ENCODE assay signal across 8 mouse cellular contexts in genomic region chr2:167071266-167071640, GRCm38 (mm10). TPM values are rescaled to one million over a fixed set of nuclear protein-coding genes. Genes with fewer than 3 reads are reported as not detected.
A peak's percentile ranks its signal among the peaks of the same experiment; 100 is the strongest.
DNase-seq lines count a peak whose midpoint lies in the region; ATAC-seq and TF ChIP-seq lines count a peak whose summit lies in the region.

No protein-coding gene starts in this region.

- peaks cover under 1% of the 10 kb centered on the region; the same call in 1 of the 2 replicates for H3K36me3 ChIP-seq in heart, embryonic 12.5 days
- 0 out of 2 replicates have a peak, but pooled peaks cover 5% of the 10 kb centered on the region for H3K36me3 ChIP-seq in E14TG2a.4 (ENCODE audit: insufficient read depth, low read length)
- H3K36me3 ChIP-seq in forebrain, embryonic 12.5 days (replicated peaks) = peaks cover 8% of the 10 kb centered on the region
- H3K36me3 ChIP-seq in liver, embryonic 14.5 days (replicated peaks; ENCODE audit: control insufficient read depth, insufficient read depth, low read depth) = no peaks in the 10 kb centered on the region; the same call in 1 of the 2 replicates

- H3K9ac ChIP-seq in heart, embryonic 12.5 days = peak overlapping the region; percentile 40; the same call in 1 of the 2 replicates
- peak overlapping the region; percentile 58 for H3K9ac ChIP-seq in forebrain, embryonic 12.5 days
- peak overlapping the region; percentile 28 for H3K9ac ChIP-seq in liver, embryonic 14.5 days (replicated peaks)

- 0 out of 2 replicates have a peak, but pooled peaks have one; percentile 1 for ATAC-seq in heart, embryonic 12.5 days (ENCODE audit: insufficient number of reproducible peaks, low FRiP score)
- ATAC-seq in forebrain, embryonic 12.5 days (ENCODE audit: low FRiP score) = peak; percentile 19
- ATAC-seq in liver, embryonic 14.5 days (ENCODE audit: insufficient read depth) = no peak
- no peak for ATAC-seq in erythroid progenitor cell, adult 5-6 weeks (replicated peaks; ENCODE audit: low FRiP score, poor library complexity, severe bottlenecking)
- ATAC-seq in granulocyte monocyte progenitor cell, adult 5-6 weeks (replicated peaks; ENCODE audit: poor library complexity, severe bottlenecking) = no peak

- H3K27me3 ChIP-seq in heart, embryonic 12.5 days (replicated peaks) = no peaks in the 10 kb centered on the region
- no peaks in the 10 kb centered on the region for H3K27me3 ChIP-seq in E14TG2a.4 (ENCODE audit: insufficient read depth, low read length)
- H3K27me3 ChIP-seq in forebrain, embryonic 12.5 days = no peaks in the 10 kb centered on the region
- no peaks in the 10 kb centered on the region for H3K27me3 ChIP-seq in liver, embryonic 14.5 days (ENCODE audit: control insufficient read depth, insufficient read depth, low read length)

- intact Hi-C loops in heart, postnatal 10 days (cut with DNase I) = loop anchor here (5.0 kb wide), 1 partner anchor 351 kb away; the partner anchor contains the start of gene Slc9a8

- no peak for TF ChIP-seq CTCF in E14TG2a.4 (conservative IDR thresholded peaks at IDR 0.05; ENCODE audit: low read length)
- TF ChIP-seq CTCF in liver, embryonic 14.5 days (IDR thresholded peaks at IDR 0.05; ENCODE audit: low read depth) = no peak

- H3K4me1 ChIP-seq in heart, embryonic 12.5 days (replicated peaks) = peaks cover 16% of the 10 kb centered on the region
- H3K4me1 ChIP-seq in E14TG2a.4 (replicated peaks; ENCODE audit: low read depth, low read length) = peaks cover 60% of the 10 kb centered on the region
- 0 out of 2 replicates have a peak, but pooled peaks cover 7% of the 10 kb centered on the region for H3K4me1 ChIP-seq in forebrain, embryonic 12.5 days
- peaks cover 0 to 10% of the 10 kb centered on the region in 2 experiments; a peak in 2 of 4 replicates for H3K4me1 ChIP-seq in liver, embryonic 14.5 days (replicated peaks; ENCODE audit: control insufficient read depth in 2 of 2, insufficient read depth in 2 of 2, low read length in 1 of 2)

- H3K4me3 ChIP-seq in heart, embryonic 12.5 days = peak overlapping the region; percentile 48
- peak overlapping the region; percentile 74 for H3K4me3 ChIP-seq in E14TG2a.4 (replicated peaks; ENCODE audit: low read length)
- H3K4me3 ChIP-seq in forebrain, embryonic 12.5 days (replicated peaks) = peak overlapping the region; percentile 45
- peak overlapping the region; percentile 48 to 61 for H3K4me3 ChIP-seq in liver, embryonic 14.5 days (ENCODE audit: insufficient read depth in 1 of 2, low read depth in 2 of 2, low read length in 2 of 2)

- 21% methylated on average over 12 of the region's 12 CpGs for WGBS in heart, embryonic 12.5 days
- WGBS in forebrain, embryonic 12.5 days = 21% methylated on average over 12 of the region's 12 CpGs
- 12% methylated on average over 12 of the region's 12 CpGs for WGBS in liver, embryonic 14.5 days (ENCODE audit: insufficient replicate concordance)

- H3K4me2 ChIP-seq in heart, embryonic 12.5 days = peak overlapping the region; percentile 70
- peak overlapping the region; percentile 62 for H3K4me2 ChIP-seq in forebrain, embryonic 12.5 days
- H3K4me2 ChIP-seq in liver, embryonic 14.5 days (ENCODE audit: low read depth) = peak overlapping the region; percentile 77

- DNase-seq in heart, postnatal 10 days = no peak
- no peak for DNase-seq in liver, embryonic 14.5 days (ENCODE audit: low read depth in 3 of 3, low spot score in 3 of 3)
- no peak for DNase-seq in spleen, postnatal 36 days (ENCODE audit: low spot score in 2 of 2)

- H3K27ac ChIP-seq in heart, embryonic 12.5 days (ENCODE audit: poor library complexity, severe bottlenecking) = no peak overlapping the region
- H3K27ac ChIP-seq in forebrain, embryonic 12.5 days = peak overlapping the region; percentile 76
- peak overlapping the region; percentile 22 for H3K27ac ChIP-seq in liver, embryonic 14.5 days

- TF ChIP-seq EP300 in liver, embryonic 14.5 days (IDR thresholded peaks at IDR 0.05; ENCODE audit: low read depth) = no peak

- no peaks in the 10 kb centered on the region for H3K9me3 ChIP-seq in heart, embryonic 12.5 days (replicated peaks)
- H3K9me3 ChIP-seq in E14TG2a.4 (ENCODE audit: low read length) = peaks cover 5% of the 10 kb centered on the region; the same call in 1 of the 2 replicates
- H3K9me3 ChIP-seq in forebrain, embryonic 12.5 days = no peaks in the 10 kb centered on the region
- no peaks in the 10 kb centered on the region for H3K9me3 ChIP-seq in liver, embryonic 14.5 days (ENCODE audit: control insufficient read depth, low read length)

RNA-seq across cellular contexts. Expression of gene Znfx1, which starts 8.4 kb away (rescaled TPM):
- 9.8 and 10.4 TPM in 2 replicates for polyA plus RNA-seq in heart, embryonic 12.5 days (2016; fragmentation: Nextera tagmentation; extraction: Ambion mirVana)
- total RNA-seq in heart, postnatal 10 days (2021) = 10 to 100 TPM; 29.0 to 31.3 TPM
- 8.5 and 9.2 TPM in 2 replicates for polyA plus RNA-seq in forebrain, embryonic 12.5 days (2016; fragmentation: Nextera tagmentation; extraction: Ambion mirVana)
- 7.7 and 7.8 TPM in 2 replicates for polyA plus RNA-seq in liver, embryonic 14.5 days (2012; rRNA removed)
- polyA plus RNA-seq in liver, embryonic 14.5 days (2014; fragmentation: Nextera tagmentation; extraction: Ambion mirVana) = 6.7 and 8.2 TPM in 2 replicates
- total RNA-seq in erythroid progenitor cell, adult 5-6 weeks (2015; ENCODE audit: low replicate concordance) = 44.0 and 51.2 TPM in 2 replicates
- 51.1 and 70.8 TPM in 2 replicates for total RNA-seq in erythroid progenitor cell, adult 5-6 weeks (2017; ENCODE audit: low replicate concordance)
- total RNA-seq in granulocyte monocyte progenitor cell, adult 5-6 weeks (2014; fragmentation: Nextera tagmentation) = 25.4 and 28.2 TPM in 2 replicates
- 23.1 and 29.1 TPM in 2 replicates for total RNA-seq in granulocyte monocyte progenitor cell, adult 5-6 weeks (2017)

RNA-seq across cellular contexts. Expression of gene Ddx27, which starts 56.3 kb away (rescaled TPM):
- 33.7 and 35.8 TPM in 2 replicates for polyA plus RNA-seq in heart, embryonic 12.5 days (2016; fragmentation: Nextera tagmentation; extraction: Ambion mirVana)
- total RNA-seq in heart, postnatal 10 days (2021) = 10 to 100 TPM; 17.5 to 18.3 TPM
- polyA plus RNA-seq in forebrain, embryonic 12.5 days (2016; fragmentation: Nextera tagmentation; extraction: Ambion mirVana) = 55.9 and 56.6 TPM in 2 replicates
- polyA plus RNA-seq in liver, embryonic 14.5 days (2012; rRNA removed) = 26.4 and 39.5 TPM in 2 replicates
- polyA plus RNA-seq in liver, embryonic 14.5 days (2014; fragmentation: Nextera tagmentation; extraction: Ambion mirVana) = 26.5 and 30.2 TPM in 2 replicates
- 31.4 and 35.6 TPM in 2 replicates for total RNA-seq in erythroid progenitor cell, adult 5-6 weeks (2015; ENCODE audit: low replicate concordance)
- total RNA-seq in erythroid progenitor cell, adult 5-6 weeks (2017; ENCODE audit: low replicate concordance) = 44.6 and 49.5 TPM in 2 replicates
- total RNA-seq in granulocyte monocyte progenitor cell, adult 5-6 weeks (2014; fragmentation: Nextera tagmentation) = 61.9 and 68.6 TPM in 2 replicates
- 97.9 and 106 TPM in 2 replicates for total RNA-seq in granulocyte monocyte progenitor cell, adult 5-6 weeks (2017)

Comparison
In these comparisons a context has a peak if more than half of its experiments do, and no peak if none do; other contexts are left out.
1. ATAC-seq: peak in heart, embryonic 12.5 days (single experiment) and forebrain, embryonic 12.5 days (single experiment); none in liver, embryonic 14.5 days (single experiment), erythroid progenitor cell, adult 5-6 weeks (single experiment) and granulocyte monocyte progenitor cell, adult 5-6 weeks (single experiment).
2. Peak in every context shown above with its lines, with median percentiles within 50 percentile points of each other: H3K4me2 ChIP-seq, H3K4me3 ChIP-seq and H3K9ac ChIP-seq.